Comparison of ENCODE assay signal across 11 mouse cellular contexts in genomic region chrX:133604272-133604671, GRCm38 (mm10).
A peak's percentile ranks its signal among the peaks of the same experiment; 100 is the strongest.
DNase-seq lines count a peak whose midpoint lies in the region; ATAC-seq lines count a peak whose summit lies in the region.
"Had no signal": no experiment of that assay in that cellular context is flagged by ENCODE, and none has a peak within 500 bp of the region (broad histone marks: within the 10 kb centered on the region; RNA-seq: fewer than 3 reads in every experiment).

No protein-coding gene starts in this region.

- H3K4me1 ChIP-seq in limb, embryonic 15.5 days: no peaks in the 10 kb centered on the region

- no peaks in the 10 kb centered on the region for H3K9me3 ChIP-seq in limb, embryonic 15.5 days
- H3K9me3 ChIP-seq: heart, embryonic 13.5 days had no signal

- no peak overlapping the region for H3K4me2 ChIP-seq in limb, embryonic 15.5 days
- H3K4me2 ChIP-seq: heart, embryonic 13.5 days had no signal

- ATAC-seq in limb, embryonic 15.5 days (ENCODE audit: insufficient number of reproducible peaks, low FRiP score, low TSS enrichment, low read depth): peak; percentile 61; the same call in 1 of the 2 replicates
- ATAC-seq in activated CD4-positive, CD25-positive, alpha-beta regulatory T cell, adult 4 months: no peak

- 28% methylated on average over 4 of the region's 4 CpGs for WGBS in limb, embryonic 15.5 days

- H3K27ac ChIP-seq in limb, embryonic 15.5 days: no peak overlapping the region
- H3K27ac ChIP-seq: heart, embryonic 13.5 days; macrophage had no signal

- peak; percentile 4 for DNase-seq in adrenal gland, adult 2 months
- no peak for DNase-seq in adrenal gland, adult (ENCODE audit: inconsistent age in 2 of 2, low spot score in 1 of 2)
- peak; percentile 1 for DNase-seq in ZHBTc4 (ENCODE audit: low read depth, low spot score)
- peak; percentile 40 for DNase-seq in heart, adult 8-10 months (ENCODE audit: low spot score)
- DNase-seq in retina, embryonic 14.5 days (ENCODE audit: low spot score): no peak
- DNase-seq in right cerebral cortex, postnatal 4 days: no peak
- DNase-seq: adrenal gland, adult 8-10 months had no signal

- H3K27me3 ChIP-seq in limb, embryonic 15.5 days: no peaks in the 10 kb centered on the region
- H3K27me3 ChIP-seq: heart, embryonic 13.5 days had no signal

- no peaks in the 10 kb centered on the region for H3K36me3 ChIP-seq in limb, embryonic 15.5 days
- H3K36me3 ChIP-seq: heart, embryonic 13.5 days had no signal

- H3K9ac ChIP-seq in limb, embryonic 15.5 days: no peak overlapping the region
- H3K9ac ChIP-seq: heart, embryonic 13.5 days had no signal

- no peak overlapping the region for H3K4me3 ChIP-seq in limb, embryonic 15.5 days
- H3K4me3 ChIP-seq: heart, embryonic 13.5 days had no signal

Comparison
In these comparisons a context has a peak if more than half of its experiments do, and no peak if none do; other contexts are left out.
1. DNase-seq: peak in adrenal gland, adult 2 months (single experiment), ZHBTc4 (single experiment) and heart, adult 8-10 months (single experiment); none in adrenal gland, adult (0 of 2), retina, embryonic 14.5 days (single experiment) and right cerebral cortex, postnatal 4 days (single experiment).